Mouse (Mus musculus) mesoderm, embryonic 11.5 days (tissue): ENCODE measurements around the gene Vasn.
A peak's percentile ranks its signal among the peaks of the same experiment; 100 is the strongest.

Source experiments
- DNase-seq: peaks from one replicate; pipeline ENCODE4 v3.0.0-alpha.2; 2012; ENCODE audit warnings: low read depth, low spot score

Gene Vasn

GRCm38 (mm10) chr16:4642190-4642589 is 2.4 kb downstream of the Vasn start:
- DNase-seq, result peak; percentile 77

DNA sequence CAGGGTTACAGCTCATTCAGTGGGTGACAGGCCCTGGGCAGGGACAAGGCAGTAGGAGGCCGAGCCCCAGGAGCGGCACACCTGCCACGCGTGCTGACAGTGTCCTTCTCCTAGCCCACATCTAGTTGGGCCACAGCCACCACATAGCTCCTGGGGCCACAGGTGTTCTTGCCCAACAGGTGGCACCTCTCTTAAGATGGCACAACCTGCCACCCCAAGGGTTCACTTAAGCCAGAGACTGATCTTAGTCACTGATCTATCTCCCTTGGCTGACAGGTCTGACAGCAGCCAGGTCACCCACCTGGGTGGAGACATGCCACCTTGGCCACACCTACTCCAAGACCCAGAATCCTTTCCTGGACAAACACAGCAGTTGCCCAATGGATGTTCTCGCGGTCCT is 3.2 kb downstream of the Vasn start:
- no peak for DNase-seq

- no peak for DNase-seq
Observed at GRCm38 (mm10) chr16:4643670-4644419, 4.1 kb downstream of the Vasn start.

- no peak for DNase-seq
Observed at GRCm38 (mm10) chr16:4645867-4646266, 6.1 kb downstream of the Vasn start.

DNA sequence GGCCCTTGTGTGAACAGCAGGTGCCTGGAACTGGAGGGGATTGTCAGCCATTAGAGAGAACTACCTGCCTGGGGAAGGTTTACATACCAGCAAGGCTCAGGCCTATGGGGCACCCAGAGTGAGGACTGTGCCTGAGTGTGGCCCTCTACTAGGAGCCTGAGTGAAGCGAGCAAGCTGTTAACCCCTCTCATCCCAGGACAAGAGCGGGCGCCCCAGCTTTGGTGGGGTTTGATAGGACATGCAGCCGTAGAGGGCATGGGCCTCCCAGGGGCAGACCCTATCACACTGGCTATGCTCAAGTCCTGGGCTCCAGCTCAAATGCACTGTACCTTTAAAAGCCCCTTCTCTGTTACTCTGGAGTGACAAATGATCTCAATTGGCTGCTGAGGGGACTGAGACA is 7.1 kb downstream of the Vasn start:
- no peak for DNase-seq

DNA sequence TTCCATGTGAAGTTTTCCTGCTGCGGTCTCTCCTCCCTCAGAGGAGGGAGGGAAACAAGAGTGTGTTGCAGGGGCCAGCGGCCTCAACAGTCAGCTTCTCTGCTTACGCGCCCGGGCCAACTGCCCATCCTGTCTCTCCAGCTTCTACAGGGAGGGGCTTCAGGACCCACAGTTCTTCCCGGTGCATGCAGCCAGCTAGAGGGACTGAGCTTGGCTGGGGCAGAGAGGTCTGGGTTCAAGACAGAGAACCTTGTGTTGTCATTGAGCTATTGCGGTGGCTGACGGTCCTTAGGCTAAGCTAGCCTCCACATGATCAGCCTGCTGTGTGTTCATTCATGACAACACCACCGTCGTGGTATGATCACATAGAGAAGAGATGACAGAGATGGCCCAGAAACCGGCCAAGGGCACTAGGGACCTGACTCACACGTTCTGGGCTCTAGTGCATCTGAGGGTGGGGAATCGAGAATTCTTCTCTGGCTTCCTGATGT is 8.0 kb downstream of the Vasn start:
- DNase-seq, result no peak

DNA sequence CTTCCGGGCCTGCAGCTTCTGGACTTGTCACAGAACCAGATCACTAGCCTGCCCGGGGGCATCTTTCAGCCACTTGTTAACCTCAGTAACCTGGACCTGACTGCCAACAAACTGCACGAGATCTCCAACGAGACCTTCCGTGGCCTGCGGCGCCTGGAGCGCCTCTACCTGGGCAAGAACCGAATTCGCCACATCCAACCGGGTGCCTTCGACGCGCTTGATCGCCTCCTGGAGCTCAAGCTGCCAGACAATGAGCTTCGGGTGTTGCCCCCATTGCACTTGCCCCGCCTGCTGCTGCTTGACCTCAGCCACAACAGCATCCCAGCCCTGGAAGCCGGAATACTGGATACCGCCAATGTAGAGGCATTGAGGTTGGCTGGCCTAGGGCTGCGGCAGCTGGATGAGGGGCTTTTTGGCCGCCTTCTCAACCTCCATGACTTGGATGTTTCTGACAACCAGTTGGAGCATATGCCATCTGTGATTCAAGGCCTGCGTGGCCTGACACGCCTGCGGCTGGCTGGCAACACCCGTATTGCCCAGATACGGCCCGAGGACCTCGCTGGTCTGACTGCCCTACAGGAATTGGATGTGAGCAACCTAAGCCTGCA is 8.8 kb downstream of the Vasn start:
- no peak for DNase-seq

DNA sequence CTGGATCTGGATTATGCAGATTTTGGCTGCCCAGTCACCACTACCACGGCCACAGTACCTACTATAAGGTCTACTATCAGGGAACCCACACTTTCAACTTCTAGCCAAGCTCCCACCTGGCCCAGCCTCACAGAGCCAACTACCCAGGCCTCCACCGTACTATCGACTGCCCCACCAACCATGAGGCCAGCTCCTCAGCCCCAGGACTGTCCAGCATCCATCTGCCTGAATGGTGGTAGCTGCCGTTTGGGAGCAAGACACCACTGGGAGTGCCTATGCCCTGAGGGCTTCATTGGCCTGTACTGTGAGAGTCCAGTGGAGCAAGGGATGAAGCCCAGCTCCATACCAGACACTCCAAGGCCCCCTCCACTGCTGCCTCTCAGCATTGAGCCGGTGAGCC is 9.5 kb downstream of the Vasn start:
- no peak for DNase-seq

DNA sequence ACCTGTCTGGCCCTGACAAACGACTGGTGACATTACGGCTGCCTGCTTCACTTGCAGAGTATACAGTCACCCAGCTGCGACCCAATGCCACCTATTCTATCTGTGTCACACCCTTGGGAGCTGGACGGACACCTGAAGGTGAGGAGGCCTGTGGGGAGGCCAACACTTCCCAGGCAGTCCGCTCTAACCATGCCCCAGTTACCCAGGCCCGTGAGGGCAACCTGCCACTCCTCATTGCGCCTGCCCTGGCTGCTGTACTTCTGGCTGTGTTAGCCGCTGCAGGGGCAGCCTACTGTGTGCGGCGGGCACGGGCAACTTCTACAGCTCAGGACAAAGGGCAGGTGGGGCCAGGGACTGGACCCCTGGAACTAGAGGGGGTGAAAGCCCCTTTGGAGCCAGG is 10.0 kb downstream of the Vasn start:
- no peak for DNase-seq

GRCm38 (mm10) chr16:4650161-4650560 is 10.4 kb downstream of the Vasn start:
- no peak for DNase-seq

GRCm38 (mm10) chr16:4651081-4651480 is 11.3 kb downstream of the Vasn start:
- DNase-seq, result no peak

GRCm38 (mm10) chr16:4651624-4652023 is 11.9 kb downstream of the Vasn start:
- DNase-seq, result peak; percentile 63

GRCm38 (mm10) chr16:4652707-4653416 is 13.1 kb downstream of the Vasn start:
- peak; percentile 26 for DNase-seq

DNA sequence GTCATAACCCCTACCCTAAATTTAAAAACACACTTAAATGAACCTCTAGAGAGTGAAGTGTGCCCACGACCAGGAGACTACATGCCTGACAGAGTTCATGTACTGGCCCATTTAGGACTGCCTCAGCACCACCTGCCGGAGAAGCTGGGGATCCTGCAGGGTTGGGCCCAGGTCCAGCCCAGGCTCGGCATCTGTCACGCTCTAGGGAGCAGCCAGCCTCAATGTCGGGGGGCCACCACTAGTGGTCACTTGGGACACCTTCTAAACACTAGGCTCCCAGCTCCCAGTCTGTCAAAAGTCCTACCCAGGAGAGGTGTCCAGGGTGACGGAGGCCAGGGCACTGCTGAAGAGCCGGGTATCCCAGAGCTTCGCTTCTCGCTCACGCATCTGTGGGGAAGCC is 15.0 kb downstream of the Vasn start:
- no peak for DNase-seq

DNA sequence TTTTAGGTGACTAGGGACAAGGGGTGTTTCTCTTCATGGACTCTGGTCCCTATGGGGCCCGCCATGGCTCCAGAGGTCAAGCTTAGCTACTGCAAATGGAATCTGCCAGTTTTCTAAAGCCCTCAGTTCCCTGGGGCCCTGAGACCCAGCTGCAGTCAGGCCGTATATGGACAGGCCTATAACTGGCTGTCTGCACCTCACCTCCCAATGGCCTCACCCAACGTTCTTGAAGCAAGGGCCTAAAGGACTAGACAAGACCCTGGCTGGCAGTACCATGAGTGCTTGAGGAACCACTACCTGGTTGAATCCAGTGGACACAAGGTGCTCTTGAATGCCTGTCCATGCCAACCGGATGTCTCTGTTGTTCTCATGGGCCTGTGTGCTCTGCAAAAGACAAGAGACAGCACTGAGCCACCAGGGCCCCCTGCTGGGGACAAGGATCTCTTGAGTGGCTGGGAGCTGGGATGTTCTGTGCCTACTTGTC is 15.6 kb downstream of the Vasn start:
- DNase-seq, result no peak

GRCm38 (mm10) chr16:4655764-4656570 is 16.2 kb downstream of the Vasn start:
- no peak for DNase-seq

- no peak for DNase-seq
Observed at GRCm38 (mm10) chr16:4656571-4657081, 16.9 kb downstream of the Vasn start.

- peak; percentile 87 for DNase-seq
Observed at GRCm38 (mm10) chr16:4658781-4659245, 19.1 kb downstream of the Vasn start.

GRCm38 (mm10) chr16:4659326-4659725 is 19.6 kb downstream of the Vasn start:
- no peak for DNase-seq

GRCm38 (mm10) chr16:4661605-4662004 is 21.9 kb downstream of the Vasn start:
- no peak for DNase-seq

GRCm38 (mm10) chr16:4663806-4664205 is 24.1 kb downstream of the Vasn start:
- DNase-seq, result no peak
